Mouse (Mus musculus) neural tube, embryonic 15.5 days (tissue): ENCODE data around the gene Pitx1. TPM values are rescaled to one million over a fixed set of nuclear protein-coding genes. Genes with fewer than 3 reads are reported as not detected.

Experiments
- ATAC-seq: fragments of 200-750 bp; cut with Nextera tagmentation; 2 replicates; pipeline ENCODE4 v1.8.0; 2017; ENCODE audit warnings: mild to moderate bottlenecking, moderate TSS enrichment, moderate library complexity; ENCODE audit not compliant: low FRiP score
- H3K27ac ChIP-seq: fragments of 300-500 bp; sonication (generic); replicated peaks from 2 replicates; pipeline ENCODE4 v1.5.1; 2015; ENCODE audit warnings: mild to moderate bottlenecking, inconsistent platforms
- H3K27me3 ChIP-seq: fragments of 300-500 bp; sonication (generic); replicated peaks from 2 replicates; pipeline ENCODE4 v1.6.1; 2015; ENCODE audit warnings: inconsistent platforms
- H3K36me3 ChIP-seq: fragments of 300-500 bp; sonication (generic); 2 replicates; pipeline ENCODE4 v1.6.1; 2015; ENCODE audit warnings: inconsistent platforms
- H3K4me1 ChIP-seq: fragments of 300-500 bp; sonication (generic); 2 replicates; pipeline ENCODE4 v1.6.1; 2015; ENCODE audit warnings: inconsistent platforms
- H3K4me2 ChIP-seq: fragments of 300-500 bp; sonication (generic); 2 replicates; pipeline ENCODE4 v1.6.1; 2015; ENCODE audit warnings: inconsistent platforms, mild to moderate bottlenecking, moderate library complexity
- H3K4me3 ChIP-seq: fragments of 300-500 bp; sonication (generic); replicated peaks from 2 replicates; pipeline ENCODE4 v1.5.1; 2015; ENCODE audit warnings: mild to moderate bottlenecking, inconsistent platforms
- H3K9ac ChIP-seq: fragments of 300-500 bp; sonication (generic); replicated peaks from 2 replicates; pipeline ENCODE4 v1.6.1; 2015; ENCODE audit warnings: mild to moderate bottlenecking, inconsistent platforms
- H3K9me3 ChIP-seq: fragments of 300-500 bp; sonication (generic); replicated peaks from 2 replicates; pipeline ENCODE4 v1.6.1; 2016; ENCODE audit warnings: inconsistent platforms
- WGBS: fragments of 180-500 bp; shearing (Covaris S2); methylation state at CpG from one replicate; pipeline ENCODE4 v1.1.7; 2015; ENCODE audit warnings: mixed read lengths; 5-methylcytosine and 5-hydroxymethylcytosine counted together
- polyA plus RNA-seq: library from polyadenylated mRNA; unstranded; fragments of >200 nt; fragmentation: Nextera tagmentation; extraction: Ambion mirVana; gene quantifications from 2 replicates; pipeline ENCODE4 v1.2.1, GENCODE M21; 2015

Gene Pitx1
- polyA plus RNA-seq, 1 experiment from 2014 or later, result not detected

DNA sequence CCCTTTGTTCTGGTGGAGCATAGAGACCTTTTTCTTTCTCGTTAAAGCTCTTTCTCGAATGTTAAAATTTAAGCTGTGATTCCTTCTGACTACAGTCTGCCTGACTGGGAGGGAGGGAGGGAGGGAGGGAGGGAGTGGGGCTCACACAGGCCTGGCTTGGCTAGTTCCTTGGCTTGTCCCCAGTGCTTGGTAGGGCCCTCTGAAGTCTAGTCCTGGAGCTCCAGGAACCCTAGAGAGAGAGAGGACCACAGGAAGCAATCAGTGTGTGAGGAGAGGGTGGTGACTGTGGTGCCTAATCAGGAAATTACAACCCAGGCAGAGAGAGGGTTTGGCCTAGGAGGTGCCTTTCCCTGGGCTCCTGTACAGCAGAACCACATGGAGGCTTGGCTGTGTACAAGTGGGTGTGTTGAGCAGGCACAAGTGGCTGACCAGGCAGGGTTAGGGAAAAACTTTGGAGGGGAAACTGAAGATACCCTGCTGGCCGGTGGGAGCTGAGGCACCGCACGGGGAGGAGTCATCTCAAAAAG lies 22.4 kb downstream of the Pitx1 start:
- no peak overlapping the region for H3K4me3 ChIP-seq
- H3K27me3 ChIP-seq, result peaks cover 14% of the 10 kb centered on the region
- H3K4me2 ChIP-seq, result no peak overlapping the region
- WGBS, result 58% methylated on average over 5 of the region's 5 CpGs
- no peaks in the 10 kb centered on the region for H3K4me1 ChIP-seq
- no peak for ATAC-seq
- H3K36me3 ChIP-seq, result no peaks in the 10 kb centered on the region
- no peak overlapping the region for H3K9ac ChIP-seq
- H3K27ac ChIP-seq, result no peak overlapping the region
- H3K9me3 ChIP-seq, result no peaks in the 10 kb centered on the region

DNA sequence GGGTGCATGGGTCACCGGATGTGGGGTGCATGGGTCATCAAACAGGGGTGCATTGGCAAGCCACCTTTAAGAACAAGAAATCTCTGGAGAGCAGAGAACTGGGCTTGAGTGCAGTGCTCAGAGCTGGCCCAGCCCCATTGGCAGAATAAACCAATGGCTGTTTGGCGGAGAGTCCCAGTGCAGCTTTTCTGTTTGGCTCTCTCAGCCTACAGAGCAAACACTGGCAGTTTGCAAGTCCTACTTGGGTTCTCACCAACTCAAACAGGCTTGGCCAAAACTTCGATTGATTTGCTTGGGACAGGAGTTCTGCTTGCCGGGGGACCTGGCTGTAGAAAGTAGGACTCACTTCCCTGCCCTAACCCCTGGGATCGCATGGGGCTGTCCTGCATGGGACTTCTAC lies 25.0 kb downstream of the Pitx1 start:
- ATAC-seq, result no peak
- Histone ChIP-seq H3K4me1 (no peaks in the 10 kb centered on the region), H3K9ac (no peak overlapping the region), H3K4me3 (no peak overlapping the region), H3K36me3 (no peaks in the 10 kb centered on the region), H3K9me3 (no peaks in the 10 kb centered on the region), H3K27ac (no peak overlapping the region), H3K4me2 (no peak overlapping the region), H3K27me3 (0 out of 2 replicates have a peak, but pooled peaks cover 6% of the 10 kb centered on the region)
- 85% methylated on average over 5 of the region's 5 CpGs for WGBS

DNA sequence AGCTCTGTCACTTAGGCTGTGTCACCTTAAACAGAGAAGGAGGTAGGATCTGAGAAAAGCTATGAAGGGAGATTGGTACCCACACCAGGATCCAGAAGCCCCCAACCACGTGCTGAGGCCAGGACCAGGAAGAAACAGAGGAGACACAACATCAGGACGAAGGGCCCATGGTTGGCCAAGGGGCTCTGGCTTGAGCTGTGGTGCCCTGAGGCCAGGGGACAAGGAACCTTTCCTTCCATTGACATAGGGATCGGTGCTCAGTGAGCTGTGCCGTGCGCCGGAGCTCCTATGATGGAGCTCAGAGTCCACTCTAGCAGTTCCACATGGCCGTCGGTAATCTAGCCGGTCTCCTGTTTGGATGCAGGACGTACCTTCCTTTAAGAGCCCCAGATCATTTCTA lies 26.3 kb downstream of the Pitx1 start:
- Histone ChIP-seq H3K9me3 (no peaks in the 10 kb centered on the region), H3K4me2 (no peak overlapping the region), H3K4me1 (no peaks in the 10 kb centered on the region), H3K4me3 (no peak overlapping the region), H3K36me3 (no peaks in the 10 kb centered on the region), H3K9ac (no peak overlapping the region), H3K27me3 (no peaks in the 10 kb centered on the region), H3K27ac (no peak overlapping the region)
- ATAC-seq, result no peak
- 93% methylated on average over 10 of the region's 10 CpGs for WGBS

DNA sequence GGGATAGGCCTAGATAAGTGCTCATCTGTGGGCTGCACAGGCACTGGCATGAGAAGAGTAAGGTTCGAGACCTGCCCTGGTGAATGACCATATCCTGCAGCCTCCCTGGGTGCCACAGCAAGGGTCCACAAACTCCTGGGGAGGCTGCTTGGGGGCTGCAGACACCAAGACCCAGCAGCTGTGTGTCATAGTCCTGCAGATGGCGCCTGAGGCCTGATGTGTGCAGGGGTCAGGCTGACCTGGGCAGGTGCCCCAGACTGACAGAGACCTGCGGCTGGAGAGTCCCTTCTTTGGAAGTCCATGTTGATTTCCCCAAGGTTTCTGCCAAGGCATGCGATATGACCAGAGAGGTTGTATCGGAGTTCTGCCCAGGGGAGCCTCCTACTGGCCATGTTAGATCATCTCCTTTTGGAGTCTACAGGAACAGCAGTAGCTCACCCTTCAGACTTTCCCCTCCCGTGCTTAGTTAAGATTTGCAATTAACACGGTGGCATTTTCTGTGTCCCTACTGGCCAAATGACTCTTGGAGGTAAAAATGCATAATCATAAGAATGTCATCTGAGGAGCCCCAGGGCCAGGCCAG lies 26.9 kb downstream of the Pitx1 start:
- 79% methylated on average over 7 of the region's 7 CpGs for WGBS
- ATAC-seq, result no peak
- H3K27me3 ChIP-seq, result no peaks in the 10 kb centered on the region
- no peaks in the 10 kb centered on the region for H3K4me1 ChIP-seq
- H3K4me3 ChIP-seq, result no peak overlapping the region
- H3K9me3 ChIP-seq, result no peaks in the 10 kb centered on the region
- no peak overlapping the region for H3K4me2 ChIP-seq
- H3K27ac ChIP-seq, result no peak overlapping the region
- H3K9ac ChIP-seq, result no peak overlapping the region
- no peaks in the 10 kb centered on the region for H3K36me3 ChIP-seq

DNA sequence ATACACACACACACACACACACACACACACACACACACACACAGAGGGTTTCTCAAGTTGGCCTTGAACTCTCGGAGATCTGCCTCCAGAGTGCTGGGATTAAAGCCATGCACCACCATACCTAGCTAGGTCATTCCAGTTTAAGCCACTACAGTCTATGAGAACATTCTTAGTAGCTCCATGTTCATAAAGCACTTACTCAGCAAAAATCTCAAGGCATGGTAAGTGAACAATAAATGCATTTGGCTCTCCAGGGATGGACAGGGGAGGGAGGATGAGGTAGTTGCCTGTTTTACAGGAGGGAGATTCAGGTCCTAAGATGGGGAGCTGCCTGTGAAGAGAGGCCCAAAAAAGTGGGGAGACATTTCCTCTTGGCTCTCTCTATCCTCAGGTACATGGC lies 32.0 kb downstream of the Pitx1 start:
- no peaks in the 10 kb centered on the region for H3K36me3 ChIP-seq
- no peak overlapping the region for H3K27ac ChIP-seq
- H3K4me2 ChIP-seq, result no peak overlapping the region
- H3K4me3 ChIP-seq, result no peak overlapping the region
- no peak overlapping the region for H3K9ac ChIP-seq
- 0 out of 2 replicates have a peak, but pooled peaks cover 6% of the 10 kb centered on the region for H3K9me3 ChIP-seq
- H3K27me3 ChIP-seq, result no peaks in the 10 kb centered on the region
- ATAC-seq, result no peak
- no peaks in the 10 kb centered on the region for H3K4me1 ChIP-seq
- WGBS, result 84% methylated on average over 1 of the region's 1 CpGs

DNA sequence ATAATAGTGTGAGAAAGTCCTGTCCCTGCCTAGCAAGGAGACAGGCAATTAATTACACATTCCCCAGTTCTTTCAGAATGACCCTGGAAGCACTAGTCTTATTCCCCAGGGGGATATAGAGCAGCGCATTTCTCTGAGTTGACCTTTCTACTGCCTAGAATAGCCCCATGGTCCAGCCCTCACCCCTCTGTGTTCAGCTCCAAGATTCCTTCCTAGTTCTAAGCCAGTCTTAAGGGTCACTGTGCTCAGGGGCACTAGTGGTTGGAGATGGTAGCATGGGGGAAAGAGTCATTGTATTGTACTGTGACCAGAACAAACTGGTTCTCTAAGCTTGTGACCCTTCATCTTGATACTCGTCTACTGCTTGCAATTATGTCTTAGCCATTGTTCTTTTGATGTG lies 34.7 kb downstream of the Pitx1 start:
- Histone ChIP-seq H3K4me1 (no peaks in the 10 kb centered on the region), H3K9me3 (0 out of 2 replicates have a peak, but pooled peaks cover 6% of the 10 kb centered on the region), H3K36me3 (no peaks in the 10 kb centered on the region), H3K4me2 (no peak overlapping the region), H3K9ac (no peak overlapping the region), H3K4me3 (no peak overlapping the region), H3K27me3 (no peaks in the 10 kb centered on the region), H3K27ac (no peak overlapping the region)
- no peak for ATAC-seq
- 64% methylated on average over 2 of the region's 2 CpGs for WGBS

DNA sequence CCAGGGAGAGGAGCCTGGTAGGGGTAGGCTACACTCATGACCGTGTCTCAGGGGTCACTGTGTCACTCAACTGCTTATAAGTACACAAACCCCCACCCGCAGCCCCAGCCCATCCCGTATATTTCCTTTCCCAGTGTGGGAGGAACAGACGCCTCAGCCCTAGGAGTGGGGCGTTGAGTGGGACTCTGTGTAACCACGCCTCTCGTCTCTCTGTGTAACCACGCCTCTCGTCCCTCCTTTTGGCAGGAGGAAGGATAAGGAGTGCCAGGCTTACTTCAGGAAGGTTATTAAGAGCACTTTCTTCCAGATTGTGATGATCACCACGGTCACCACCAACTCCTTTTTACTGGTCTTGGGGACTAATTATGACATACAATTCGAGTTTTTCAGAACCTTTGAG lies 49.9 kb downstream of the Pitx1 start:
- ATAC-seq, result no peak
- H3K4me2 ChIP-seq, result no peak overlapping the region
- H3K4me3 ChIP-seq, result no peak overlapping the region
- H3K27ac ChIP-seq, result no peak overlapping the region
- no peaks in the 10 kb centered on the region for H3K9me3 ChIP-seq
- H3K4me1 ChIP-seq, result no peaks in the 10 kb centered on the region
- WGBS, result 82% methylated on average over 11 of the region's 11 CpGs
- no peak overlapping the region for H3K9ac ChIP-seq
- no peaks in the 10 kb centered on the region for H3K27me3 ChIP-seq
- H3K36me3 ChIP-seq, result no peaks in the 10 kb centered on the region

DNA sequence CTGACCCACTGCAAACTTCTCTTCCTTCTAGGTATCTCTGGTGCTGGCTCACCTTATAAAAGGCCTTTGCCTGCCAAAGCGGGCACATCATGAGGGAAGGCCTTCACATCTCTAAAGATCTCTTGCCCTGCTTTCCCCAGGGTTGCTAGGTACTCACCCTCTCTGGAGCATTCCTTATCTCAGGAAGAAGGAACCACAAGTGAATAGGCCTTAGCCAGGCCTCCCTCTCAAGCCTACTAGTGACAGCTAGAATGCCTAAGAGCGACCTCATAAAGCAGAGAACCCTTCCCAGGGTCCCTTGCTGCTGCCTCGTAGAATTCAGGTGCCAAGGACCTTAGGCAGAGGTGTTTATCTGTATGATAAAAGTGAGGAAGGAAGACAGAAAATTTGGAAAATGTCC lies 51.7 kb downstream of the Pitx1 start, which contains the start of gene Catsper3:
TSS of gene Catsper3 (plus strand) at position 301 of the 400 bp plus-strand sequence.
- Histone ChIP-seq H3K36me3 (no peaks in the 10 kb centered on the region), H3K9ac (no peak within 1 kb of the TSS), H3K27me3 (no peaks in the 10 kb centered on the region), H3K9me3 (no peaks in the 10 kb centered on the region), H3K4me2 (no peak within 1 kb of the TSS), H3K27ac (no peak within 1 kb of the TSS), H3K4me3 (no peak within 1 kb of the TSS), H3K4me1 (no peaks in the 10 kb centered on the region)
- ATAC-seq, result no peak
- WGBS, result 93% methylated on average over 3 of the region's 3 CpGs

DNA sequence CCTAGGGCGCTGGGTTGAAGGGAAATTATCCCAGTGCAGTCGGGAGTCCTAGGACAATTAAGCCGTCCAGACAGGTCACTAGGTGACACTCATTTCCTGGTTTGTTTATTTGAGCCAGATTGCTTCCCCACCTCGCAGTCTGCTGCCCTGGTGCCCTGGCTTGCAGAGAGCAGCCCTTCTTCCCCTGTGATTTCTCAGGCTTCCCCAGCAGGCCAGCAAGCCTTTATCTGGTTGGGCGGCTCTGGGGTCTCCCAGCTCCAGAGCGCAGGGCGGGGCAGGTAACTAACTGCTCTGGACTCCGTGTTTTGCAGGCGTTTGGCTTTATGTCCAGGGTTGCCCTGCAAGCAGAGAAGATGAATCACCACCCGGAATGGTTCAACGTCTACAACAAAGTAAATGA lies 60.9 kb downstream of the Pitx1 start:
- no peak for ATAC-seq
- no peak overlapping the region for H3K27ac ChIP-seq
- no peak overlapping the region for H3K4me3 ChIP-seq
- no peaks in the 10 kb centered on the region for H3K36me3 ChIP-seq
- 53% methylated on average over 11 of the region's 11 CpGs for WGBS
- no peaks in the 10 kb centered on the region for H3K27me3 ChIP-seq
- H3K4me2 ChIP-seq, result no peak overlapping the region
- H3K9me3 ChIP-seq, result no peaks in the 10 kb centered on the region
- no peaks in the 10 kb centered on the region for H3K4me1 ChIP-seq
- H3K9ac ChIP-seq, result no peak overlapping the region

Other genes with a start within 250 kb of the Pitx1 start
- 45.5 and 48.3 TPM in 2 replicates for gene B4galt7, start 236.3 kb downstream of the Pitx1 start, polyA plus RNA-seq
- 102 and 117 TPM in 2 replicates for gene Caml, start 213.2 kb downstream of the Pitx1 start, polyA plus RNA-seq
- 22.0 and 25.5 TPM in 2 replicates for gene Ddx46, start 201.2 kb downstream of the Pitx1 start, polyA plus RNA-seq
- 71.9 and 73.0 TPM in 2 replicates for gene B230219D22Rik, start 143.1 kb downstream of the Pitx1 start, polyA plus RNA-seq
- gene Txndc15, start 121.5 kb downstream of the Pitx1 start, polyA plus RNA-seq, result 140 and 149 TPM in 2 replicates
- 21.7 and 34.8 TPM in 2 replicates for gene Pcbd2, start 108.8 kb downstream of the Pitx1 start, polyA plus RNA-seq
- 0.26 TPM in 1 of 2 replicates, not detected in the other for gene Catsper3, start 51.6 kb downstream of the Pitx1 start, polyA plus RNA-seq